Mouse (Mus musculus) CH12.LX (cell line): ENCODE data around the gene Itih2. TPM values are rescaled to one million over a fixed set of nuclear protein-coding genes. Genes with fewer than 3 reads are reported as not detected.

Experiments used
- DNase-seq: peaks from one replicate; pipeline ENCODE4 v3.0.0-alpha.2; 2013; ENCODE audit errors: extremely low read depth
- H3K27ac ChIP-seq: 2 replicates; pipeline ENCODE4 v1.5.1; 2012; ENCODE audit warnings: low read depth, mild to moderate bottlenecking, control low read depth, moderate library complexity; ENCODE audit not compliant: insufficient read depth
- H3K27me3 ChIP-seq: replicated peaks from 2 replicates; pipeline ENCODE3; 2012; ENCODE audit warnings: inconsistent platforms
- H3K36me3 ChIP-seq, 2 experiments: replicated peaks in 1 of 2; 2 replicates each; pipeline versions ENCODE3 to v1.6.1; 2012; ENCODE audit warnings: inconsistent platforms in 1 of 2, low read length in 1 of 2, mild to moderate bottlenecking in 1 of 2, mixed read lengths in 1 of 2, moderate library complexity in 1 of 2; ENCODE audit not compliant: control insufficient read depth in 1 of 2, insufficient read depth in 1 of 2
- H3K4me1 ChIP-seq, 2 experiments: 2 replicates each; pipeline ENCODE4 v1.6.1; 2012; ENCODE audit warnings: inconsistent platforms in 1 of 2, moderate library complexity in 1 of 2; ENCODE audit not compliant: insufficient read depth in 2 of 2, control insufficient read depth in 1 of 2
- H3K4me2 ChIP-seq: 2 replicates; pipeline ENCODE4 v1.6.1; 2012; ENCODE audit warnings: low read depth, mild to moderate bottlenecking, control low read depth; ENCODE audit not compliant: poor library complexity, insufficient read depth, severe bottlenecking
- H3K4me3 ChIP-seq, 3 experiments: fragments of 150-350 bp in 1 of 3; sonication (generic) in 1 of 3; replicated peaks in 1 of 3; 2 replicates each; pipeline versions ENCODE3 to v1.5.1; 2011 to 2012; ENCODE audit warnings: low read depth in 2 of 3, low read length in 2 of 3, mild to moderate bottlenecking in 2 of 3, moderate library complexity in 2 of 3, control low read depth in 1 of 3, improper control_type of control experiment in 1 of 3, inconsistent platforms in 1 of 3, mixed read lengths in 1 of 3; ENCODE audit not compliant: poor library complexity in 1 of 3
- H3K79me2 ChIP-seq: replicated peaks from 2 replicates; pipeline ENCODE4 v1.6.1; 2012; ENCODE audit warnings: mild to moderate bottlenecking, moderate library complexity; ENCODE audit not compliant: control insufficient read depth, poor library complexity, insufficient read depth, severe bottlenecking; ENCODE audit errors: extremely low read depth
- H3K9ac ChIP-seq: 2 replicates; pipeline ENCODE4 v1.6.1; 2012; ENCODE audit warnings: low read depth, mild to moderate bottlenecking, control low read depth, moderate library complexity; ENCODE audit not compliant: insufficient read depth
- H3K9me3 ChIP-seq: replicated peaks from 2 replicates; pipeline ENCODE3; 2012; ENCODE audit warnings: low read length, inconsistent platforms, mixed read lengths
- BHLHE40 ChIP-seq: IDR thresholded peaks from 2 replicates; pipeline ENCODE4 v1.6.1; 2011; ENCODE audit warnings: mild to moderate bottlenecking, low read depth, low read length, improper control_type of control experiment
- CHD1 ChIP-seq: IDR thresholded peaks from 2 replicates; pipeline ENCODE4 v1.6.1; 2012; ENCODE audit warnings: low read depth, low read length, improper control_type of control experiment, inconsistent platforms
- CHD2 ChIP-seq: IDR thresholded peaks from 2 replicates; pipeline ENCODE4 v1.6.1; 2011; ENCODE audit warnings: low read length, improper control_type of control experiment
- CTCF ChIP-seq, 2 experiments: IDR thresholded peaks in 1 of 2; conservative IDR thresholded peaks in 1 of 2; 2 replicates each; pipeline ENCODE4 v1.5.1; 2011 to 2012; ENCODE audit warnings: low read depth in 2 of 2, low read length in 2 of 2, improper control_type of control experiment in 1 of 2, inconsistent platforms in 1 of 2, mild to moderate bottlenecking in 1 of 2, moderate library complexity in 1 of 2
- ELF1 ChIP-seq: IDR thresholded peaks from 2 replicates; pipeline ENCODE4 v1.6.1; 2014; ENCODE audit warnings: low read depth, mild to moderate bottlenecking, inconsistent platforms, low read length, improper control_type of control experiment
- ETS1 ChIP-seq: conservative IDR thresholded peaks from 2 replicates; pipeline ENCODE4 v1.6.1; 2012; ENCODE audit warnings: low read depth, mild to moderate bottlenecking, inconsistent platforms, low read length, improper control_type of control experiment, moderate library complexity
- HCFC1 ChIP-seq: IDR thresholded peaks from 2 replicates; pipeline ENCODE4 v1.6.1; 2012; ENCODE audit warnings: low read depth, mild to moderate bottlenecking, inconsistent platforms, low read length, improper control_type of control experiment
- IRF4 ChIP-seq: IDR thresholded peaks from 2 replicates; pipeline ENCODE4 v1.6.1; 2014; ENCODE audit warnings: low read depth, mild to moderate bottlenecking, inconsistent platforms, low read length, improper control_type of control experiment
- MAZ ChIP-seq: IDR thresholded peaks from 2 replicates; pipeline ENCODE4 v1.6.1; 2012; ENCODE audit warnings: low read depth, mild to moderate bottlenecking, inconsistent platforms, low read length, improper control_type of control experiment, moderate library complexity
- MEF2A ChIP-seq: IDR thresholded peaks from 2 replicates; pipeline ENCODE4 v1.6.1; 2014; ENCODE audit warnings: low read depth, mild to moderate bottlenecking, inconsistent platforms, low read length, improper control_type of control experiment, borderline replicate concordance
- MYC ChIP-seq: IDR thresholded peaks from 2 replicates; pipeline ENCODE4 v1.6.1; 2011; ENCODE audit warnings: low read depth, mild to moderate bottlenecking, improper control_type of control experiment, low read length
- PAX5 ChIP-seq: IDR thresholded peaks from 2 replicates; pipeline ENCODE4 v1.6.1; 2012; ENCODE audit warnings: low read length, inconsistent platforms, mixed read lengths
- POLR2AphosphoS2 ChIP-seq: IDR thresholded peaks from 2 replicates; pipeline ENCODE4 v1.6.1; 2011; ENCODE audit warnings: low read depth, low read length, improper control_type of control experiment
- SIN3A ChIP-seq: IDR thresholded peaks from 2 replicates; pipeline ENCODE4 v1.6.1; 2012; ENCODE audit warnings: low read length, improper control_type of control experiment, inconsistent platforms
- SMC3 ChIP-seq: IDR thresholded peaks from 2 replicates; pipeline ENCODE4 v1.6.1; 2011; ENCODE audit warnings: low read depth, low read length, improper control_type of control experiment
- TBP ChIP-seq: conservative IDR thresholded peaks from 2 replicates; pipeline ENCODE4 v1.6.1; 2011; ENCODE audit warnings: low read depth, low read length, improper control_type of control experiment
- TCF12 ChIP-seq: IDR thresholded peaks from 2 replicates; pipeline ENCODE4 v1.6.1; 2014; ENCODE audit warnings: low read depth, mild to moderate bottlenecking, inconsistent platforms, low read length, improper control_type of control experiment
- UBTF ChIP-seq: IDR thresholded peaks from 2 replicates; pipeline ENCODE4 v1.6.1; 2012; ENCODE audit warnings: low read depth, mild to moderate bottlenecking, inconsistent platforms, low read length, improper control_type of control experiment, moderate library complexity
- USF1 ChIP-seq: IDR thresholded peaks from 2 replicates; pipeline ENCODE4 v1.6.1; 2014; ENCODE audit warnings: low read depth, mild to moderate bottlenecking, inconsistent platforms, low read length, improper control_type of control experiment
- USF2 ChIP-seq: conservative IDR thresholded peaks from 2 replicates; pipeline ENCODE4 v1.6.1; 2011; ENCODE audit warnings: low read depth, low read length, improper control_type of control experiment
- ZC3H11A ChIP-seq: IDR thresholded peaks from 2 replicates; pipeline ENCODE4 v1.6.1; 2012; ENCODE audit warnings: low read depth, mild to moderate bottlenecking, inconsistent platforms, low read length, improper control_type of control experiment
- ZMIZ1 ChIP-seq: IDR thresholded peaks from 2 replicates; pipeline ENCODE4 v1.6.1; 2012; ENCODE audit warnings: low read depth, mild to moderate bottlenecking, inconsistent platforms, low read length, improper control_type of control experiment
- dilution Hi-C: fragments of 300-500 bp; cut with MboI; formaldehyde crosslinking; loops from 2 replicates; pipeline ENCODE4 v1.14.3; 2020; ENCODE audit warnings: low sequenced_read_pairs; ENCODE audit not compliant: extremely low pct_unique_long_range_greater_than_20kb, extremely low pct_ligation_motif_present
- in situ Hi-C: fragments of 300-500 bp; cut with MboI; formaldehyde crosslinking; loops from 3 replicates; pipeline ENCODE4 v1.14.3; 2019; ENCODE audit warnings: low sequenced_read_pairs, low pct_ligation_motif_present, low pct_unique_long_range_greater_than_20kb, mixed read lengths
- polyA plus RNA-seq: library from polyadenylated mRNA; unstranded; fragments of >175 nt; gene quantifications from 2 replicates; pipeline ENCODE4 v1.2.1, GENCODE M21; 2012; ENCODE audit warnings: low read depth; ENCODE audit not compliant: insufficient read length
- total RNA-seq, 2 experiments: library from RNA; depleted of rRNA; stranded (reverse); fragments of 300-350 nt in 1 of 2; fragments of >200 nt in 1 of 2; gene quantifications; 2 replicates each; pipeline ENCODE4 v1.2.3; 2012 to 2014

Itih2 gene
- total and polyA plus RNA-seq, 3 experiments: not detected

DNA sequence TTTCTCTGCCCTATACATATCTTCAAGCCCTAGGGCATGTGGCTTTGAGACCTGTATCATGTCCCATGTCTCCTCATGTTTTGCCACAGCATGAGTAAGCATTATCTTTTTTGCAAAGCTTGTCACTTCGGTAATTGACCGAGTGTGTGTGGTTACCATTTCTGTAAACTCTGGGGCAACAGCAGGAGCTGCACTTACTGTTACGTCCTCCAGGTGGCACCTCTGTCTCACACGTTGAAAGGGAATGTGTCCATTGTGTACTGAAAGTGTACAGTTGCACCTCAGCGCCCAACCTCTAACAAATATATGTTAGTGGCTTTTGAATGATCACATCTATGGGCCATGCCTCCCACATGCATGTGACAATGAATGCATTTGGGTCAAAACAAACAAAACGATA lies 30.0 kb downstream of the Itih2 start (continued):
- TF ChIP-seq IRF4: no peak
- no peak for TF ChIP-seq ELF1
- TF ChIP-seq POLR2AphosphoS2: no peak
- no peak for TF ChIP-seq UBTF
- peak; percentile 92 for TF ChIP-seq SMC3
- TF ChIP-seq SIN3A: no peak
- TF ChIP-seq PAX5: no peak

DNA sequence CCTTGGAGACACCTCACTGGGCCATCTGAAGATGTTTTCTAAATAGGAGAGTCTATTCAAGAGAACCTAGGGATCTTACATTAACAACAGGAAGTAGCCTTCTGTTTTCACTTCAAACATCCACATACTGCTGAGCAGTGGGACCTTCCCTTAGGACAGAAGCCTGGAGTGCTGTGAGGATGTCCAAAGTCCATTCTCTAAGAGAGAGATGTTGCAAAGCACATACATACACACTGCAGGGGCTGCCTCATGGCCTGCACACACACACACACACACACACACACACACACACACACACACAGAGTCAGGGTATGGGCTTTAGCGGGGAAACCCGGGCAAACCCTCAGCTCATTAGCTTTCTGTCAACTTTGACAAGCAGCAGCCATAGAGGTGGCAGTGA lies 30.7 kb downstream of the Itih2 start:
- no peaks in the 10 kb centered on the region for H3K79me2 ChIP-seq
- DNase-seq: no peak
- no peaks in the 10 kb centered on the region for H3K9me3 ChIP-seq
- H3K27me3 ChIP-seq: no peaks in the 10 kb centered on the region
- dilution Hi-C loops (no loop called here), in situ Hi-C loops (no loop called here)
- H3K4me3 ChIP-seq: no peak overlapping the region
- H3K4me2 ChIP-seq: no peak overlapping the region
- H3K9ac ChIP-seq: no peak overlapping the region
- no peak for TF ChIP-seq ZMIZ1
- TF ChIP-seq USF1: no peak
- no peak for TF ChIP-seq MAZ
- TF ChIP-seq MYC: no peak
- no peak for TF ChIP-seq TBP
- no peak for TF ChIP-seq CTCF (conservative IDR thresholded peaks at IDR 0.05 in 1 of 2, IDR thresholded peaks at IDR 0.05 in 1 of 2; ENCODE audit: low read depth in 2 of 2, low read length in 2 of 2)
- TF ChIP-seq MEF2A: no peak
- TF ChIP-seq CHD2: no peak
- no peak for TF ChIP-seq ZC3H11A
- TF ChIP-seq CHD1: no peak
- no peak for TF ChIP-seq ETS1
- TF ChIP-seq HCFC1: no peak
- TF ChIP-seq PAX5: no peak
- no peak for TF ChIP-seq USF2
- no peak for TF ChIP-seq TCF12
- no peak for TF ChIP-seq BHLHE40
- H3K36me3 ChIP-seq: no peaks in the 10 kb centered on the region
- H3K4me1 ChIP-seq: peaks cover 2 to 15% of the 10 kb centered on the region in 2 experiments; a peak in 3 of 4 replicates
- H3K27ac ChIP-seq: no peak overlapping the region
